In the genomic region with DNA sequence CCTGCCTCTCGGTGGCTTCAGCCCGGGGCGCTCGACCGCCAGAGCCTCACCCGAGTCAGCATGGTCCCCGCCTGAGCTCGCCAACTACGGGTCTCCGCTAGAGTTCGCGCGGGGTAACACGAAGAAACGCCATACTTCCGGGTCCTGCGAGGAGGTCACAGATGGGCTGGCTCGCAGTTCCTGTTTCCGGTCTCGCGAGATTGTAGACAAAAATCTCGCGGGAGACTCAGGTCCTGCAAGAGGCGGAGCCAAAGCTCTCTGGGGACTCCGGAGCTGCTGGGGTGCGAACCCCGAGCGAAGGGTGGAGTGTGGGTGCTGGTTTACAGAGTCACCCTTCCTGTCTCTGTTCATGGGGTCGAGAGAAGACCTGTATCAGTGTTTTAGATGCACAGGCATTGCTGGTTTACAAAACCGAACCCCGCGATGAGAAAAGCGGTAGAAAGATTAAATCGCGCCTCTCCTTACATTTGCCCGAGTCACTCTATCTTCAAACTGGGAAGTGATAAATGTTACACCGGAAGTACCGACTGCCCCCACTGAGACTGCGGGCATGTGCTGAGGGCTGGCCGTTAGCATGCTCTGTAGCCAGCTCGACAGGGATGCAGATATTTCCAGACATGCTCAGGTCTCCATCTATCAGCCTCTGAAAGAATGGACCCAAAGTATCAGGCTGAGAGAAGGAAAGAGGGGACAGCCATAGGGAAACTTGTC, we compare ENCODE assay signal across 7 mouse cellular contexts. TPM values are rescaled to one million over a fixed set of nuclear protein-coding genes. Genes with fewer than 3 reads are reported as not detected.
DNase-seq lines count a peak whose midpoint lies in the region; ATAC-seq lines count a peak whose summit lies in the region.

Gene Nsun3 (minus strand): TSS at position 198 of the 711 bp plus-strand sequence.

- H3K4me3 ChIP-seq in embryonic facial prominence, embryonic 12.5 days: peak within 1 kb of the TSS; percentile 75
- H3K4me3 ChIP-seq in limb, embryonic 11.5 days (ENCODE audit: low read depth, low read length): peak within 1 kb of the TSS; percentile 77
- peak within 1 kb of the TSS; percentile 79 for H3K4me3 ChIP-seq in midbrain, embryonic 14.5 days (replicated peaks; ENCODE audit: low read depth, low read length)

- H3K27me3 ChIP-seq in embryonic facial prominence, embryonic 12.5 days: no peaks in the 10 kb centered on the region
- no peaks in the 10 kb centered on the region for H3K27me3 ChIP-seq in limb, embryonic 11.5 days (ENCODE audit: control insufficient read depth, insufficient read depth, low read length)
- H3K27me3 ChIP-seq in midbrain, embryonic 14.5 days (ENCODE audit: control insufficient read depth, insufficient read depth, low read length): no peaks in the 10 kb centered on the region

- peak within 1 kb of the TSS; percentile 77 for H3K9ac ChIP-seq in embryonic facial prominence, embryonic 12.5 days
- H3K9ac ChIP-seq in limb, embryonic 11.5 days (ENCODE audit: low read length): peak within 1 kb of the TSS; percentile 91
- peak within 1 kb of the TSS; percentile 73 for H3K9ac ChIP-seq in midbrain, embryonic 14.5 days (replicated peaks; ENCODE audit: low read length)

- peak within 1 kb of the TSS; percentile 65 for H3K4me2 ChIP-seq in embryonic facial prominence, embryonic 12.5 days (replicated peaks)
- H3K4me2 ChIP-seq in limb, embryonic 11.5 days (ENCODE audit: low read depth, severe bottlenecking): peak within 1 kb of the TSS; percentile 51
- H3K4me2 ChIP-seq in midbrain, embryonic 14.5 days (ENCODE audit: low read length): peak within 1 kb of the TSS; percentile 64

- peak; percentile 97 for ATAC-seq in embryonic facial prominence, embryonic 12.5 days (ENCODE audit: insufficient number of reproducible peaks, insufficient read depth, low FRiP score, low TSS enrichment)
- ATAC-seq in limb, embryonic 11.5 days (ENCODE audit: insufficient number of reproducible peaks, low FRiP score, low TSS enrichment, low read depth): peak; percentile 98
- ATAC-seq in midbrain, embryonic 14.5 days (ENCODE audit: low FRiP score, low TSS enrichment): peak; percentile 97

- no peaks in the 10 kb centered on the region for H3K36me3 ChIP-seq in embryonic facial prominence, embryonic 12.5 days
- H3K36me3 ChIP-seq in limb, embryonic 11.5 days (ENCODE audit: control insufficient read depth, insufficient read depth, low read length): no peaks in the 10 kb centered on the region
- no peaks in the 10 kb centered on the region for H3K36me3 ChIP-seq in midbrain, embryonic 14.5 days (ENCODE audit: control insufficient read depth, insufficient read depth, low read length)

- peak within 1 kb of the TSS; percentile 87 for H3K27ac ChIP-seq in embryonic facial prominence, embryonic 12.5 days
- H3K27ac ChIP-seq in limb, embryonic 11.5 days (replicated peaks; ENCODE audit: low read depth, low read length): peak within 1 kb of the TSS; percentile 68; the same call in 1 of the 2 replicates
- H3K27ac ChIP-seq in midbrain, embryonic 14.5 days (replicated peaks; ENCODE audit: low read depth, low read length): peak within 1 kb of the TSS; percentile 83

- WGBS in embryonic facial prominence, embryonic 12.5 days: 2% methylated on average over 41 of the region's 41 CpGs
- 1% methylated on average over 41 of the region's 41 CpGs for WGBS in limb, embryonic 11.5 days
- WGBS in midbrain, embryonic 14.5 days: 4% methylated on average over 41 of the region's 41 CpGs

- peak; percentile 86 for DNase-seq in adrenal gland, postnatal 25 days
- DNase-seq in heart, adult 11 months: peak; percentile 99
- DNase-seq in kidney, adult 18-20 months: peak; percentile 91
- DNase-seq in limb, embryonic 11.5 days (ENCODE audit: low spot score): peak; percentile 95
- peak; percentile 99 for DNase-seq in midbrain, embryonic 14.5 days
- peak; percentile 83 to 85 for DNase-seq in spleen, adult 18-20 months

- H3K9me3 ChIP-seq in embryonic facial prominence, embryonic 12.5 days: no peaks in the 10 kb centered on the region
- H3K9me3 ChIP-seq in limb, embryonic 11.5 days (ENCODE audit: control insufficient read depth, low read length): no peaks in the 10 kb centered on the region
- H3K9me3 ChIP-seq in midbrain, embryonic 14.5 days (ENCODE audit: control insufficient read depth, low read length): no peaks in the 10 kb centered on the region

- 0 out of 2 replicates have a peak, but pooled peaks cover 10% of the 10 kb centered on the region for H3K4me1 ChIP-seq in embryonic facial prominence, embryonic 12.5 days
- no peaks in the 10 kb centered on the region for H3K4me1 ChIP-seq in limb, embryonic 11.5 days (ENCODE audit: control insufficient read depth, insufficient read depth, low read length)
- H3K4me1 ChIP-seq in midbrain, embryonic 14.5 days (ENCODE audit: control insufficient read depth, insufficient read depth, low read length): peaks cover 11% of the 10 kb centered on the region

RNA-seq across cellular contexts. Expression of gene Nsun3, which starts in this region (rescaled TPM):
- total RNA-seq in adrenal gland, postnatal 25 days (2021): 19.9 and 23.9 TPM in 2 replicates
- polyA plus RNA-seq in embryonic facial prominence, embryonic 12.5 days (2016; fragmentation: Nextera tagmentation; extraction: Ambion mirVana): 7.9 and 9.5 TPM in 2 replicates
- polyA plus RNA-seq in limb, embryonic 11.5 days (2014; fragmentation: Nextera tagmentation; extraction: Ambion mirVana): 8.3 and 10.1 TPM in 2 replicates
- polyA plus RNA-seq in midbrain, embryonic 14.5 days (2014; fragmentation: Nextera tagmentation; extraction: Ambion mirVana): 12.2 and 13.3 TPM in 2 replicates

Comparison
In these comparisons a context has a peak if more than half of its experiments do, and no peak if none do; other contexts are left out.
1. Peak in every context shown above with its lines: DNase-seq, ATAC-seq, H3K4me3 ChIP-seq and H3K27ac ChIP-seq.